Mouse (Mus musculus) bone marrow, adult 2 months (tissue): ENCODE results near the gene Abat.

ENCODE experiments used
- CTCF ChIP-seq: fragments of 200-500 bp; IDR thresholded peaks from 2 replicates; pipeline ENCODE4 v1.5.1; 2011; ENCODE audit warnings: low read length, control low read depth; ENCODE audit not compliant: control insufficient read depth, insufficient read depth
- POLR2A ChIP-seq: fragments of 200-500 bp; IDR thresholded peaks from 2 replicates; pipeline ENCODE4 v1.6.1; 2011; ENCODE audit warnings: low read depth, mild to moderate bottlenecking, control low read depth, low read length, borderline replicate concordance; ENCODE audit not compliant: control insufficient read depth

GRCm38 (mm10) chr16:8532461-8532860, 19.2 kb downstream of the Abat start:
- TF ChIP-seq CTCF (no peak), POLR2A (no peak)
